Mouse (Mus musculus): ENCODE results near the gene Asz1. TPM values are rescaled to one million over a fixed set of nuclear protein-coding genes. Genes with fewer than 3 reads are reported as not detected.

Gene Asz1
- total and polyA plus RNA-seq, 3 experiments, result not detected

GRCm38 (mm10) chr6:18044299-18044698 lies 64.6 kb downstream of the Asz1 start:
- no peaks in the 10 kb centered on the region for H3K79me2 ChIP-seq (ENCODE audit: control insufficient read depth, insufficient read depth, low read length, poor library complexity)
- no peaks in the 10 kb centered on the region for H3K36me3 ChIP-seq (ENCODE audit: control insufficient read depth in 1 of 2, insufficient read depth in 2 of 2, low read length in 2 of 2)
- H3K4me1 ChIP-seq (ENCODE audit: control insufficient read depth in 1 of 2, insufficient read depth in 2 of 2, low read length in 2 of 2), result no peaks in the 10 kb centered on the region
- no peak for TF ChIP-seq E2F4 (IDR thresholded peaks at IDR 0.05; ENCODE audit: borderline replicate concordance, low read depth, low read length)
- no peak for TF ChIP-seq CHD2 (IDR thresholded peaks at IDR 0.05; ENCODE audit: low read length)
- no peak for TF ChIP-seq GATA1 (IDR thresholded peaks at IDR 0.05; ENCODE audit: low read depth, low read length)
- no peak for TF ChIP-seq MAZ (IDR thresholded peaks at IDR 0.05; ENCODE audit: low read depth, low read length)
- TF ChIP-seq ZNF384 (IDR thresholded peaks at IDR 0.05; ENCODE audit: low read depth, low read length), result no peak
- TF ChIP-seq CHD1 (IDR thresholded peaks at IDR 0.05; ENCODE audit: low read depth, low read length), result no peak
- no peak for TF ChIP-seq NRF1 (IDR thresholded peaks at IDR 0.05; ENCODE audit: insufficient read depth, low read depth, low read length, poor library complexity, severe bottlenecking)
- TF ChIP-seq HCFC1 (IDR thresholded peaks at IDR 0.05; ENCODE audit: low read depth, low read length), result no peak
- no peak for TF ChIP-seq ZMIZ1 (IDR thresholded peaks at IDR 0.05; ENCODE audit: low read depth, low read length)
- no peak for TF ChIP-seq TAL1 (IDR thresholded peaks at IDR 0.05; ENCODE audit: low read length)
- TF ChIP-seq POLR2AphosphoS5 (IDR thresholded peaks at IDR 0.05; ENCODE audit: borderline replicate concordance, low read depth, low read length), result no peak
- TF ChIP-seq POLR2AphosphoS2 (IDR thresholded peaks at IDR 0.05; ENCODE audit: low read length), result no peak
- no peak overlapping the region for H3K27ac ChIP-seq (ENCODE audit: control insufficient read depth, low read depth, low read length)
- H3K4me3 ChIP-seq (ENCODE audit: control insufficient read depth in 1 of 2, insufficient read depth in 1 of 2, low read depth in 2 of 2, low read length in 2 of 2), result no peak overlapping the region
- no peak for DNase-seq (ENCODE audit: low read depth, low spot score)
- no peak overlapping the region for H3K9ac ChIP-seq (ENCODE audit: control insufficient read depth, low read depth, low read length, poor library complexity, severe bottlenecking)
- no peaks in the 10 kb centered on the region for H3K9me3 ChIP-seq (replicated peaks; ENCODE audit: insufficient read depth, low read length)
- H3K27me3 ChIP-seq (ENCODE audit: control insufficient read depth in 1 of 2, insufficient read depth in 2 of 2, low read length in 2 of 2), result peaks cover 5 to 9% of the 10 kb centered on the region in 2 experiments

- H3K4me1 ChIP-seq (ENCODE audit: control insufficient read depth in 1 of 2, insufficient read depth in 2 of 2, low read length in 2 of 2), result no peaks in the 10 kb centered on the region
- TF ChIP-seq ZNF384 (IDR thresholded peaks at IDR 0.05; ENCODE audit: low read depth, low read length), result no peak
- TF ChIP-seq MYB (IDR thresholded peaks at IDR 0.05; ENCODE audit: low read depth, low read length), result no peak
- no peak for TF ChIP-seq TAL1 (IDR thresholded peaks at IDR 0.05; ENCODE audit: low read length)
- no peak for TF ChIP-seq POLR2A (IDR thresholded peaks at IDR 0.05; ENCODE audit: control insufficient read depth in 1 of 2, insufficient read depth in 1 of 2, low read depth in 1 of 2, low read length in 2 of 2, poor library complexity in 1 of 2)
- TF ChIP-seq SMC3 (IDR thresholded peaks at IDR 0.05; ENCODE audit: low read depth, low read length), result no peak
- no peak for TF ChIP-seq KAT2A (conservative IDR thresholded peaks at IDR 0.05; ENCODE audit: low read depth, low read length)
- no peak for TF ChIP-seq TBP (IDR thresholded peaks at IDR 0.05; ENCODE audit: low read depth, low read length)
- no peak for TF ChIP-seq CHD1 (IDR thresholded peaks at IDR 0.05; ENCODE audit: low read depth, low read length)
- TF ChIP-seq ZKSCAN1 (IDR thresholded peaks at IDR 0.05; ENCODE audit: low read depth, low read length), result no peak
- TF ChIP-seq HCFC1 (IDR thresholded peaks at IDR 0.05; ENCODE audit: low read depth, low read length), result no peak
- H3K4me3 ChIP-seq (ENCODE audit: control insufficient read depth in 1 of 2, insufficient read depth in 1 of 2, low read depth in 2 of 2, low read length in 2 of 2), result no peak overlapping the region
- no peak for DNase-seq (ENCODE audit: low read depth, low spot score)
- H3K79me2 ChIP-seq (ENCODE audit: control insufficient read depth, insufficient read depth, low read length, poor library complexity), result no peaks in the 10 kb centered on the region
- H3K27ac ChIP-seq (ENCODE audit: control insufficient read depth, low read depth, low read length), result no peak overlapping the region
- H3K9me3 ChIP-seq (replicated peaks; ENCODE audit: insufficient read depth, low read length), result no peaks in the 10 kb centered on the region
- H3K27me3 ChIP-seq (ENCODE audit: control insufficient read depth in 1 of 2, insufficient read depth in 2 of 2, low read length in 2 of 2), result peaks cover 3 to 13% of the 10 kb centered on the region in 2 experiments; a peak in 3 of 4 replicates
- H3K9ac ChIP-seq (ENCODE audit: control insufficient read depth, low read depth, low read length, poor library complexity, severe bottlenecking), result no peak overlapping the region
- no peaks in the 10 kb centered on the region for H3K36me3 ChIP-seq (ENCODE audit: control insufficient read depth in 1 of 2, insufficient read depth in 2 of 2, low read length in 2 of 2)
Measured at GRCm38 (mm10) chr6:18043172-18043571, 65.7 kb downstream of the Asz1 start.

Data from MEL (cell line).